Mouse (Mus musculus): ENCODE results near the gene Ins1.

Ins1 gene

DNA sequence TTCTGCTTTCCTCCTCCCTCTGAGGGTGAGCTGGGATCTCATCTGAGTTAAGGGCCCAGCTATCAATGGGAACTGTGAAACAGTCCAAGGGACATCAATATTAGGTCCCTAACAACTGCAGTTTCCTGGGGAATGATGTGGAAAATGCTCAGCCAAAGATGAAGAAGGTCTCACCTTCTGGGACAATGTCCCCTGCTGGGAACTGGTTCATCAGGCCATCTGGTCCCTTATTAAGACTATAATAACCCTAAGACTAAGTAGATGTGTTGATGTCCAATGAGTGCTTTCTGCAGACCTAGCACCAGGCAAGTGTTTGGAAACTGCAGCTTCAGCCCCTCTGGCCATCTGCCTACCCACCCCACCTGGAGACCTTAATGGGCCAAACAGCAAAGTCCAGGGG is at the start of gene Ins1:
TSS of gene Ins1 (plus strand) at position 301 of the 400 bp plus-strand sequence.
- no peak for DNase-seq (ENCODE audit: low spot score in 2 of 2)

All from spleen, postnatal 4 days (tissue).